Mouse (Mus musculus) limb, embryonic 12.5 days (tissue): ENCODE results near the gene Trappc2. TPM values are rescaled to one million over a fixed set of nuclear protein-coding genes. Genes with fewer than 3 reads are reported as not detected.
A peak's percentile ranks its signal among the peaks of the same experiment; 100 is the strongest.

Source experiments
- ATAC-seq: fragments of 200-750 bp; cut with Nextera tagmentation; 2 replicates; pipeline ENCODE4 v1.8.0; 2017; ENCODE audit warnings: low read depth, moderate TSS enrichment; ENCODE audit not compliant: insufficient number of reproducible peaks, insufficient read depth, low FRiP score, low TSS enrichment
- H3K27ac ChIP-seq: fragments of 300-500 bp; sonication (generic); 2 replicates; pipeline ENCODE4 v1.5.1; 2016; ENCODE audit warnings: mild to moderate bottlenecking, moderate library complexity
- H3K27me3 ChIP-seq: fragments of 300-500 bp; sonication (generic); 2 replicates; pipeline ENCODE4 v1.6.1; 2016; ENCODE audit warnings: mild to moderate bottlenecking, moderate library complexity
- H3K36me3 ChIP-seq: fragments of 300-500 bp; sonication (generic); 2 replicates; pipeline ENCODE4 v1.6.1; 2016; ENCODE audit warnings: mild to moderate bottlenecking, moderate library complexity
- H3K4me1 ChIP-seq: fragments of 300-500 bp; sonication (generic); replicated peaks from 2 replicates; pipeline ENCODE4 v1.6.1; 2016
- H3K4me2 ChIP-seq: fragments of 300-500 bp; sonication (generic); 2 replicates; pipeline ENCODE4 v1.6.1; 2016; ENCODE audit warnings: mild to moderate bottlenecking, moderate library complexity
- H3K4me3 ChIP-seq: fragments of 300-500 bp; sonication (generic); replicated peaks from 2 replicates; pipeline ENCODE4 v1.5.1; 2016; ENCODE audit warnings: mild to moderate bottlenecking
- H3K9ac ChIP-seq: fragments of 300-500 bp; sonication (generic); replicated peaks from 2 replicates; pipeline ENCODE4 v1.6.1; 2016; ENCODE audit warnings: mild to moderate bottlenecking, moderate library complexity
- H3K9me3 ChIP-seq: fragments of 300-500 bp; sonication (generic); 2 replicates; pipeline ENCODE4 v1.6.1; 2016; ENCODE audit warnings: mild to moderate bottlenecking, moderate library complexity
- WGBS: fragments of 180-500 bp; shearing (Covaris S2); methylation state at CpG from one replicate; pipeline ENCODE4 v1.1.7; 2016; 5-methylcytosine and 5-hydroxymethylcytosine counted together
- polyA plus RNA-seq: library from polyadenylated mRNA; unstranded; fragments of >200 nt; fragmentation: Nextera tagmentation; extraction: Ambion mirVana; gene quantifications from 2 replicates; pipeline ENCODE4 v1.2.1, GENCODE M21; 2016

The Trappc2 gene
- polyA plus RNA-seq, result 18.4 and 18.7 TPM in 2 replicates

GRCm38 (mm10) chrX:166440036-166440615 lies at the start of gene Trappc2:
Trappc2 (plus strand) TSS chrX:166440574.
- peaks cover 54% of the 10 kb centered on the region for H3K27me3 ChIP-seq

GRCm38 (mm10) chrX:166393753-166394152 lies 46.6 kb upstream of the Trappc2 start:
- Histone ChIP-seq H3K27ac (no peak overlapping the region), H3K4me3 (no peak overlapping the region), H3K27me3 (peaks cover 16% of the 10 kb centered on the region), H3K4me1 (no peaks in the 10 kb centered on the region), H3K4me2 (no peak overlapping the region), H3K9me3 (no peaks in the 10 kb centered on the region), H3K9ac (no peak overlapping the region), H3K36me3 (no peaks in the 10 kb centered on the region)
- 72% methylated on average over 1 of the region's 1 CpGs for WGBS
- ATAC-seq, result no peak

More at GRCm38 (mm10) chrX:166440036-166440615, at the start of gene Trappc2:
- H3K27ac ChIP-seq, result peak within 1 kb of the TSS; percentile 80
- no peak; the same call in none of the 2 replicates for ATAC-seq
- 9% methylated on average over 29 of the region's 36 CpGs for WGBS
- peak within 1 kb of the TSS; percentile 56 for H3K4me3 ChIP-seq
- no peaks in the 10 kb centered on the region for H3K9me3 ChIP-seq
- H3K36me3 ChIP-seq, result no peaks in the 10 kb centered on the region
- peak within 1 kb of the TSS; percentile 72 for H3K9ac ChIP-seq
- no peaks in the 10 kb centered on the region for H3K4me1 ChIP-seq
- H3K4me2 ChIP-seq, result peak within 1 kb of the TSS; percentile 58

GRCm38 (mm10) chrX:166407865-166408264 lies 32.5 kb upstream of the Trappc2 start:
- peaks cover 20% of the 10 kb centered on the region; the same call in 1 of the 2 replicates for H3K36me3 ChIP-seq
- H3K9ac ChIP-seq, result no peak overlapping the region
- no peak overlapping the region for H3K27ac ChIP-seq
- H3K27me3 ChIP-seq, result peaks cover 25% of the 10 kb centered on the region
- no peaks in the 10 kb centered on the region for H3K9me3 ChIP-seq
- no peak overlapping the region for H3K4me2 ChIP-seq
- no peaks in the 10 kb centered on the region for H3K4me1 ChIP-seq
- ATAC-seq, result no peak
- no peak overlapping the region for H3K4me3 ChIP-seq

GRCm38 (mm10) chrX:166416196-166416595 lies 24.2 kb upstream of the Trappc2 start:
- Histone ChIP-seq H3K36me3 (peaks cover 5% of the 10 kb centered on the region; the same call in 1 of the 2 replicates), H3K4me3 (no peak overlapping the region), H3K27me3 (no peaks in the 10 kb centered on the region), H3K27ac (no peak overlapping the region), H3K9me3 (no peaks in the 10 kb centered on the region), H3K4me1 (no peaks in the 10 kb centered on the region), H3K9ac (no peak overlapping the region), H3K4me2 (no peak overlapping the region)
- no peak for ATAC-seq
- WGBS, result 86% methylated on average over 5 of the region's 6 CpGs

- peaks cover 19% of the 10 kb centered on the region for H3K27me3 ChIP-seq
- no peak overlapping the region for H3K4me3 ChIP-seq
- H3K27ac ChIP-seq, result no peak overlapping the region
- no peaks in the 10 kb centered on the region for H3K9me3 ChIP-seq
- no peak overlapping the region for H3K4me2 ChIP-seq
- ATAC-seq, result 0 out of 2 replicates have a peak, but pooled peaks have one; percentile 63
- no peak overlapping the region for H3K9ac ChIP-seq
- 30% methylated on average over 2 of the region's 2 CpGs for WGBS
- H3K36me3 ChIP-seq, result no peaks in the 10 kb centered on the region
- H3K4me1 ChIP-seq, result no peaks in the 10 kb centered on the region
Measured at GRCm38 (mm10) chrX:166434812-166435211, 5.6 kb upstream of the Trappc2 start.

GRCm38 (mm10) chrX:166440616-166441063 lies 266 bp downstream of the Trappc2 start, which contains the start of gene Ofd1:
Ofd1 (minus strand) TSS chrX:166440704.
- no peaks in the 10 kb centered on the region for H3K9me3 ChIP-seq
- H3K9ac ChIP-seq, result peak within 1 kb of the TSS; percentile 72
- H3K27ac ChIP-seq, result peak within 1 kb of the TSS; percentile 80
- ATAC-seq, result peak; percentile 95
- peak within 1 kb of the TSS; percentile 58 for H3K4me2 ChIP-seq
- no peaks in the 10 kb centered on the region for H3K4me1 ChIP-seq
- H3K4me3 ChIP-seq, result peak within 1 kb of the TSS; percentile 56
- WGBS, result 13% methylated on average over 37 of the region's 44 CpGs
- no peaks in the 10 kb centered on the region for H3K36me3 ChIP-seq
- peaks cover 55% of the 10 kb centered on the region for H3K27me3 ChIP-seq

- 86% methylated on average over 3 of the region's 3 CpGs for WGBS
- no peak overlapping the region for H3K9ac ChIP-seq
- no peaks in the 10 kb centered on the region for H3K9me3 ChIP-seq
- H3K27me3 ChIP-seq, result peaks cover 47% of the 10 kb centered on the region
- H3K27ac ChIP-seq, result no peak overlapping the region
- H3K4me1 ChIP-seq, result no peaks in the 10 kb centered on the region
- H3K4me3 ChIP-seq, result no peak overlapping the region
- H3K36me3 ChIP-seq, result peaks cover 4% of the 10 kb centered on the region; the same call in 1 of the 2 replicates
- no peak overlapping the region for H3K4me2 ChIP-seq
- no peak for ATAC-seq
Measured at GRCm38 (mm10) chrX:166444552-166444951, 4.2 kb downstream of the Trappc2 start.

- H3K36me3 ChIP-seq, result peaks cover 15% of the 10 kb centered on the region; the same call in 1 of the 2 replicates
- H3K9me3 ChIP-seq, result no peaks in the 10 kb centered on the region
- H3K27ac ChIP-seq, result no peak overlapping the region
- peaks cover 12% of the 10 kb centered on the region for H3K27me3 ChIP-seq
- no peaks in the 10 kb centered on the region for H3K4me1 ChIP-seq
- no peak overlapping the region for H3K4me3 ChIP-seq
- ATAC-seq, result no peak
- no peak overlapping the region for H3K9ac ChIP-seq
- 81% methylated on average over 6 of the region's 6 CpGs for WGBS
- H3K4me2 ChIP-seq, result no peak overlapping the region
Measured at GRCm38 (mm10) chrX:166453532-166453931, 13.2 kb downstream of the Trappc2 start.

- Histone ChIP-seq H3K36me3 (peaks cover 11% of the 10 kb centered on the region; the same call in 1 of the 2 replicates), H3K9ac (no peak overlapping the region), H3K4me3 (no peak overlapping the region), H3K27ac (no peak overlapping the region), H3K27me3 (peaks cover 16% of the 10 kb centered on the region), H3K4me2 (no peak overlapping the region), H3K4me1 (no peaks in the 10 kb centered on the region), H3K9me3 (no peaks in the 10 kb centered on the region)
- no peak for ATAC-seq
- 74% methylated on average over 3 of the region's 3 CpGs for WGBS
Measured at GRCm38 (mm10) chrX:166454331-166454730, 14.0 kb downstream of the Trappc2 start.

GRCm38 (mm10) chrX:166455525-166455924 lies 15.2 kb downstream of the Trappc2 start:
- Histone ChIP-seq H3K27ac (no peak overlapping the region), H3K9me3 (no peaks in the 10 kb centered on the region), H3K27me3 (peaks cover 16% of the 10 kb centered on the region), H3K36me3 (peaks cover 8% of the 10 kb centered on the region; the same call in 1 of the 2 replicates), H3K4me3 (no peak overlapping the region), H3K4me2 (no peak overlapping the region), H3K9ac (no peak overlapping the region), H3K4me1 (no peaks in the 10 kb centered on the region)
- 100% methylated on average over 1 of the region's 1 CpGs for WGBS
- ATAC-seq, result no peak

- H3K9me3 ChIP-seq, result no peaks in the 10 kb centered on the region
- no peak overlapping the region for H3K4me3 ChIP-seq
- no peak overlapping the region for H3K27ac ChIP-seq
- no peak overlapping the region for H3K9ac ChIP-seq
- peaks cover 18% of the 10 kb centered on the region for H3K27me3 ChIP-seq
- ATAC-seq, result no peak
- H3K36me3 ChIP-seq, result 0 out of 2 replicates have a peak, but pooled peaks cover 4% of the 10 kb centered on the region
- H3K4me2 ChIP-seq, result no peak overlapping the region
- H3K4me1 ChIP-seq, result no peaks in the 10 kb centered on the region; the same call in 1 of the 2 replicates
- 98% methylated on average over 7 of the region's 7 CpGs for WGBS
Measured at GRCm38 (mm10) chrX:166468321-166468720, 27.9 kb downstream of the Trappc2 start.
